Mouse (Mus musculus) midbrain, embryonic 15.5 days (tissue): ENCODE results near the gene Pitpnc1. TPM values are rescaled to one million over a fixed set of nuclear protein-coding genes. Genes with fewer than 3 reads are reported as not detected.

Source experiments
- ATAC-seq: fragments of 200-750 bp; cut with Nextera tagmentation; replicated peaks from 2 replicates; pipeline ENCODE4 v1.8.0; 2017; ENCODE audit warnings: moderate TSS enrichment
- H3K27ac ChIP-seq: fragments of 300-500 bp; sonication (generic); 2 replicates; pipeline ENCODE4 v1.5.1; 2015; ENCODE audit warnings: mild to moderate bottlenecking, inconsistent platforms
- H3K27me3 ChIP-seq: fragments of 300-500 bp; sonication (generic); replicated peaks from 2 replicates; pipeline ENCODE4 v1.6.1; 2015; ENCODE audit warnings: inconsistent platforms
- H3K36me3 ChIP-seq: fragments of 300-500 bp; sonication (generic); replicated peaks from 2 replicates; pipeline ENCODE4 v1.6.1; 2015; ENCODE audit warnings: inconsistent platforms
- H3K4me1 ChIP-seq: fragments of 300-500 bp; sonication (generic); 2 replicates; pipeline ENCODE4 v1.6.1; 2015; ENCODE audit warnings: inconsistent platforms
- H3K4me2 ChIP-seq: fragments of 300-500 bp; sonication (generic); 2 replicates; pipeline ENCODE4 v1.6.1; 2015; ENCODE audit warnings: inconsistent platforms, mild to moderate bottlenecking, moderate library complexity
- H3K4me3 ChIP-seq: fragments of 300-500 bp; sonication (generic); 2 replicates; pipeline ENCODE4 v1.5.1; 2015; ENCODE audit warnings: mild to moderate bottlenecking, inconsistent platforms
- H3K9ac ChIP-seq: fragments of 300-500 bp; sonication (generic); 2 replicates; pipeline ENCODE4 v1.6.1; 2015; ENCODE audit warnings: mild to moderate bottlenecking, inconsistent platforms
- H3K9me3 ChIP-seq: fragments of 300-500 bp; sonication (generic); 2 replicates; pipeline ENCODE4 v1.6.1; 2016; ENCODE audit warnings: inconsistent platforms
- WGBS: fragments of 180-500 bp; shearing (Covaris S2); methylation state at CpG from one replicate; pipeline ENCODE4 v1.1.7; 2015; ENCODE audit warnings: mixed read lengths; 5-methylcytosine and 5-hydroxymethylcytosine counted together
- polyA plus RNA-seq: library from polyadenylated mRNA; unstranded; fragments of >200 nt; fragmentation: Nextera tagmentation; extraction: Ambion mirVana; gene quantifications from 2 replicates; pipeline ENCODE4 v1.2.1, GENCODE M21; 2015

The Pitpnc1 gene
- polyA plus RNA-seq, 1 experiment from 2014 or later, result 43.7 TPM

- no peak overlapping the region for H3K4me3 ChIP-seq
- no peaks in the 10 kb centered on the region for H3K36me3 ChIP-seq
- H3K9ac ChIP-seq, result no peak overlapping the region
- no peak overlapping the region for H3K27ac ChIP-seq
- WGBS, result 79% methylated on average over 7 of the region's 7 CpGs
- no peak for ATAC-seq
- no peaks in the 10 kb centered on the region for H3K27me3 ChIP-seq
- peaks cover 30% of the 10 kb centered on the region for H3K4me1 ChIP-seq
- no peaks in the 10 kb centered on the region for H3K9me3 ChIP-seq
- H3K4me2 ChIP-seq, result no peak overlapping the region
These were observed 59.7 kb downstream of the Pitpnc1 start for GRCm38 (mm10) chr11:107410804-107411203.

DNA sequence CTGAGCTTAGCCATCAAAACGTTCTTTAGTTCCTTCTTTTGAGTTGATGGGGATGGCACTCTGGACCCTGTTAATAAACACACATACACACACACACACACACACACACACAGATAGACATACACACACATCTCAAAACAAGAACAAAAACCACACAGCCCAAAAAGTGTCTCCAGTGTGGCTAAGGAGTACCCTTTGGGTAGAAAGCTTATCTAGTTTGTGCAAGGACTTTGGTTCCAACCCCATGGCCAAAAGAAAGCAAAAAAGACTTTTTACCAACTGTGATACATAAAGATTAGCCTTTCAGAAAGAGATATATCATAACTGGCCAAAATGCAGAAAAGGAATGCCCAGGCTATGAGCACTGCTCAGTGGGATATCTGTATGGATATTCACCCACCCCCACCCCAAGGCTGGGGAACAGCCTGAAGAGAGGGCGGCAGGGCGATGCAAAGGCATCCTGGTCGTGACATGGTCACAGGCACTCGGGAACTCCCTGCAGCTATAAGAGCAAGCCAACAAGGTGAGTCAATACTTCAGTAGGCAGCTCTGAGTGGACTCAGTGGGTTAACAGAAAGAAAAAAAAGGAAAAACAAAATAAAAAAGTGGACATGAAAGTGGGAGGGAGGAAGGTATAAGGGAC is 60.3 kb downstream of the Pitpnc1 start:
- H3K27ac ChIP-seq, result no peak overlapping the region
- no peak overlapping the region for H3K9ac ChIP-seq
- 69% methylated on average over 5 of the region's 5 CpGs for WGBS
- H3K9me3 ChIP-seq, result no peaks in the 10 kb centered on the region
- no peak overlapping the region for H3K4me2 ChIP-seq
- no peaks in the 10 kb centered on the region for H3K36me3 ChIP-seq
- H3K4me3 ChIP-seq, result no peak overlapping the region
- peaks cover 25% of the 10 kb centered on the region for H3K4me1 ChIP-seq
- ATAC-seq, result no peak
- no peaks in the 10 kb centered on the region for H3K27me3 ChIP-seq

DNA sequence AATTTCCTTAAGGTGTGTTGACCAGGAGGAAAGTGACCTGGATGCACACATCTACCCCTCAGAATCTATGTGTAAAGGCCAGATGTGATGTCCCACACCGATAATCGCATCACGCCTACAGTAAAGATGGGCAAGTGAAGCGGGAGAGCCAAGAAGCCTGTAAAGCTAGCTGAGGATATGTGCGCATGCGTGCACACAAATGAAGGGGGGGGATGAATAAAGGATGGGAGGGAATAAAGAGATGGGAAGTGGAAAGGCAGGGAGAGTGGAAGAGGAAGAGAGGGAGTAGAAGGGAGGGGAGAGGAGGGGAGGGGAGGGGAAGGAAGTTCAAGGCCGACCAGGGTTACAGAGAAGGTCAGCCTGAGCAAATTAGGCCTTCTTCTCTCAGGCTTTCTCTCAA is 61.6 kb downstream of the Pitpnc1 start:
- Histone ChIP-seq H3K27me3 (no peaks in the 10 kb centered on the region), H3K36me3 (no peaks in the 10 kb centered on the region), H3K9ac (no peak overlapping the region), H3K4me3 (no peak overlapping the region), H3K27ac (no peak overlapping the region), H3K4me2 (no peak overlapping the region), H3K9me3 (no peaks in the 10 kb centered on the region), H3K4me1 (peaks cover 11% of the 10 kb centered on the region)
- WGBS, result 91% methylated on average over 7 of the region's 7 CpGs
- ATAC-seq, result no peak

GRCm38 (mm10) chr11:107407698-107408097 is 62.8 kb downstream of the Pitpnc1 start:
- Histone ChIP-seq H3K27ac (no peak overlapping the region), H3K4me2 (no peak overlapping the region), H3K36me3 (no peaks in the 10 kb centered on the region), H3K4me3 (no peak overlapping the region), H3K27me3 (no peaks in the 10 kb centered on the region), H3K4me1 (no peaks in the 10 kb centered on the region; the same call in none of the 2 replicates), H3K9ac (no peak overlapping the region), H3K9me3 (no peaks in the 10 kb centered on the region)
- no peak for ATAC-seq
- 90% methylated on average over 9 of the region's 9 CpGs for WGBS

- no peak for ATAC-seq
- Histone ChIP-seq H3K4me3 (no peak overlapping the region), H3K4me2 (no peak overlapping the region), H3K27ac (no peak overlapping the region), H3K36me3 (no peaks in the 10 kb centered on the region), H3K4me1 (no peaks in the 10 kb centered on the region; the same call in 1 of the 2 replicates), H3K9me3 (no peaks in the 10 kb centered on the region), H3K27me3 (no peaks in the 10 kb centered on the region), H3K9ac (no peak overlapping the region)
- WGBS, result 95% methylated on average over 11 of the region's 11 CpGs
These were observed 64.7 kb downstream of the Pitpnc1 start for GRCm38 (mm10) chr11:107405606-107406333.

DNA sequence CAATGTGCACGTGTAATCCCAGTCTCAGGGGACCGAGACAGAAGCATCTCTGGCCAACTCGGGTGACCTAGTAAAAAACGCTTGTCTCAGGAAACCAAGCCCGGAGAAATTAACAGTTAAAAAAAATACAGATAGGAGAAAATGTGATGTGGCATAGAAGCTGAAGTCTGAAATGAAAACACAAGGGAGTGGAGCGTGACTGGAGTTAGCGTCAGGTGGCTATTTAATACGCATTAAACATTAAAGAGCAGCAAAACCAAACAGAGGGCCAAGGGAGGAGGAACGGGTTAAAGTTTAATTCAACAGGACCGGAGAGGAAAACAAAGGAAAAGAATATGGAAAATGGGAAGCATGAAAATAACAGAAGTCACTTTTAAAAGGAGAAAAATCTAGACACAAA is 67.2 kb downstream of the Pitpnc1 start:
- no peaks in the 10 kb centered on the region for H3K27me3 ChIP-seq
- no peak overlapping the region for H3K4me3 ChIP-seq
- H3K4me1 ChIP-seq, result no peaks in the 10 kb centered on the region
- 74% methylated on average over 10 of the region's 10 CpGs for WGBS
- no peaks in the 10 kb centered on the region for H3K36me3 ChIP-seq
- no peaks in the 10 kb centered on the region for H3K9me3 ChIP-seq
- H3K9ac ChIP-seq, result no peak overlapping the region
- no peak for ATAC-seq
- no peak overlapping the region for H3K27ac ChIP-seq
- H3K4me2 ChIP-seq, result no peak overlapping the region

GRCm38 (mm10) chr11:107401839-107402590 is 68.5 kb downstream of the Pitpnc1 start:
- Histone ChIP-seq H3K9me3 (no peaks in the 10 kb centered on the region), H3K4me1 (no peaks in the 10 kb centered on the region), H3K27me3 (no peaks in the 10 kb centered on the region), H3K27ac (no peak overlapping the region), H3K4me2 (no peak overlapping the region), H3K36me3 (no peaks in the 10 kb centered on the region), H3K9ac (no peak overlapping the region), H3K4me3 (no peak overlapping the region)
- 93% methylated on average over 5 of the region's 5 CpGs for WGBS
- no peak for ATAC-seq

GRCm38 (mm10) chr11:107400826-107401225 is 69.7 kb downstream of the Pitpnc1 start:
- H3K4me1 ChIP-seq, result no peaks in the 10 kb centered on the region
- no peaks in the 10 kb centered on the region for H3K27me3 ChIP-seq
- no peak overlapping the region for H3K4me2 ChIP-seq
- no peak overlapping the region for H3K4me3 ChIP-seq
- ATAC-seq, result no peak
- no peak overlapping the region for H3K27ac ChIP-seq
- WGBS, result 84% methylated on average over 7 of the region's 7 CpGs
- H3K36me3 ChIP-seq, result no peaks in the 10 kb centered on the region
- H3K9ac ChIP-seq, result no peak overlapping the region
- no peaks in the 10 kb centered on the region for H3K9me3 ChIP-seq

GRCm38 (mm10) chr11:107400005-107400404 is 70.5 kb downstream of the Pitpnc1 start:
- H3K9me3 ChIP-seq, result no peaks in the 10 kb centered on the region
- H3K4me3 ChIP-seq, result no peak overlapping the region
- H3K4me1 ChIP-seq, result no peaks in the 10 kb centered on the region
- no peak for ATAC-seq
- WGBS, result 83% methylated on average over 10 of the region's 10 CpGs
- H3K4me2 ChIP-seq, result no peak overlapping the region
- H3K27ac ChIP-seq, result no peak overlapping the region
- no peak overlapping the region for H3K9ac ChIP-seq
- no peaks in the 10 kb centered on the region for H3K36me3 ChIP-seq
- no peaks in the 10 kb centered on the region for H3K27me3 ChIP-seq

DNA sequence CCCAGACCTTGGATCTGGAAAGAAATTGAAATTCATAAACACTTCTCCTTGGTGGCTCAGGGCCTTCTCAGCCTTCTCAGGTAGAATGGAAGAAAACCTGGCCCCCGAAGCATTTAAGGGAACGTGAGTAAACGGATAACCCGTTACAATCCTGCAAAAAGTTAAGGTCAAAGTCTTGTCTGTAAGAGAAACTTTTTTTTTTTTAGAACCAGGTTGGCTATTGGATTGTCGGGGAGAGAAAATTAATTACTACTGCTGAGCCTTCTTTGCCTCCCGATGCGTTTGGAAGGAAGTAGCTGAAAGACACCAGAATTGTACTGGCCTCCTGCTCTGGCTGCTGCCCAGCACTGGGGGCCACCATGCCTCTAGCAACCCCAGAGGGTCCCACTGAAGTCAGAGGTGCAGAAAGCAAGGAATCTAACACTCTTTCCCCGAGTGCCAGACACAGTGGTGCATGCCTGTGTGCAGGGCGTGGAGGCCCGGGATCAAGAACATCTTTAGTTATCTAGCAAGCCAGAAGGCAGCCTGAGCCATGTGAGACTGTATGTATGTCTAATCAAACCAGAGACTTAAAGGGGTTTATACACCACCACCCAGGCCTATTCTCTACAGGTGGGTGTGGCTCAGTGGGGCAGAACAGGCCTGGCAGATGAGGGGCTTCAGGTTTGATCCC is 73.0 kb downstream of the Pitpnc1 start:
- ATAC-seq, result no peak
- WGBS, result 81% methylated on average over 10 of the region's 10 CpGs
- Histone ChIP-seq H3K27me3 (no peaks in the 10 kb centered on the region), H3K4me3 (no peak overlapping the region), H3K9ac (no peak overlapping the region), H3K27ac (no peak overlapping the region), H3K9me3 (no peaks in the 10 kb centered on the region), H3K4me2 (no peak overlapping the region), H3K4me1 (no peaks in the 10 kb centered on the region), H3K36me3 (no peaks in the 10 kb centered on the region)

DNA sequence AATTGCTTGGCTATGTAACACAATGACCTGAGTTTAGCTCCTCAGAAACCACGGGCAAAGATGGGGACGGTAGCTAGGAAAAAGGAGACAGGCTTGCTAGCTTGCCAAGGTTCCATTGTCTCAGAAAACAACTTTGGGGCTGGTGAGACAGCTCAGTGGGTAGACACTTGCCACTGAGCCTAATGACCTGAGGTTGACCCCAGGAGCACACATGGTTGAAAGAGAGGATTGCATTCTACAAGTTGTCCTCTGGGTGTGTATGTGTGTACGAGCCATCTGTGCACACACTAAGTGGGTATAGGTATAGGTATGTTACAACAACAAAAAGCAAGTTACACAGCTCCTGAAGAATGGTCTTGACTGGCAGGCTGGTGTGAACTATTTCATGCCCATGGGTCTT is 76.3 kb downstream of the Pitpnc1 start:
- no peak for ATAC-seq
- Histone ChIP-seq H3K9me3 (no peaks in the 10 kb centered on the region), H3K27ac (no peak overlapping the region), H3K4me3 (no peak overlapping the region), H3K4me2 (no peak overlapping the region), H3K4me1 (peaks cover 19% of the 10 kb centered on the region), H3K27me3 (no peaks in the 10 kb centered on the region), H3K36me3 (no peaks in the 10 kb centered on the region), H3K9ac (no peak overlapping the region)
- 88% methylated on average over 3 of the region's 3 CpGs for WGBS

- peaks cover 23% of the 10 kb centered on the region for H3K4me1 ChIP-seq
- no peak for ATAC-seq
- 91% methylated on average over 12 of the region's 12 CpGs for WGBS
- H3K9me3 ChIP-seq, result no peaks in the 10 kb centered on the region
- no peaks in the 10 kb centered on the region for H3K36me3 ChIP-seq
- no peak overlapping the region for H3K9ac ChIP-seq
- no peaks in the 10 kb centered on the region for H3K27me3 ChIP-seq
- H3K27ac ChIP-seq, result no peak overlapping the region
- no peak overlapping the region for H3K4me3 ChIP-seq
- H3K4me2 ChIP-seq, result no peak overlapping the region
These were observed 76.7 kb downstream of the Pitpnc1 start for GRCm38 (mm10) chr11:107393828-107394165.
